Mouse (Mus musculus) olfactory bulb, adult 2 months (tissue): Measurements from ENCODE around the gene Xrcc6. TPM values are rescaled to one million over a fixed set of nuclear protein-coding genes. Genes with fewer than 3 reads are reported as not detected.

Experiments used
- H3K27ac ChIP-seq: fragments of 200-500 bp; 2 replicates; pipeline ENCODE4 v1.5.1; 2012; ENCODE audit warnings: low read depth, low read length; ENCODE audit not compliant: insufficient read depth
- H3K4me1 ChIP-seq: fragments of 200-500 bp; 2 replicates; pipeline ENCODE4 v1.6.1; 2012; ENCODE audit warnings: low read length; ENCODE audit not compliant: control insufficient read depth, insufficient read depth
- H3K4me3 ChIP-seq: fragments of 200-500 bp; 2 replicates; pipeline ENCODE4 v1.5.1; 2012; ENCODE audit warnings: mild to moderate bottlenecking, low read depth, low read length, moderate library complexity; ENCODE audit not compliant: insufficient read depth
- CTCF ChIP-seq: fragments of 200-500 bp; IDR thresholded peaks from 2 replicates; pipeline ENCODE4 v1.5.1; 2012; ENCODE audit warnings: low read depth, mild to moderate bottlenecking, low read length, moderate library complexity; ENCODE audit not compliant: insufficient read depth
- POLR2A ChIP-seq: fragments of 200-500 bp; IDR thresholded peaks from 2 replicates; pipeline ENCODE4 v1.6.1; 2012; ENCODE audit warnings: mild to moderate bottlenecking, low read depth, low read length, moderate library complexity; ENCODE audit not compliant: insufficient read depth
- WGBS: fragments of 180-500 bp; shearing (Covaris S2); methylation state at CpG from one replicate; pipeline ENCODE4 v1.1.7; 2018; 5-methylcytosine and 5-hydroxymethylcytosine counted together
- polyA plus RNA-seq: library from polyadenylated mRNA; stranded (reverse); fragments of >200 nt; gene quantifications from 2 replicates; pipeline ENCODE4 v1.2.4, GENCODE M21; 2012; ENCODE audit warnings: low replicate concordance; ENCODE audit not compliant: missing spikeins, insufficient read depth, insufficient read length

Gene Xrcc6
- polyA plus RNA-seq, 1 experiment, result 1,163 TPM

DNA sequence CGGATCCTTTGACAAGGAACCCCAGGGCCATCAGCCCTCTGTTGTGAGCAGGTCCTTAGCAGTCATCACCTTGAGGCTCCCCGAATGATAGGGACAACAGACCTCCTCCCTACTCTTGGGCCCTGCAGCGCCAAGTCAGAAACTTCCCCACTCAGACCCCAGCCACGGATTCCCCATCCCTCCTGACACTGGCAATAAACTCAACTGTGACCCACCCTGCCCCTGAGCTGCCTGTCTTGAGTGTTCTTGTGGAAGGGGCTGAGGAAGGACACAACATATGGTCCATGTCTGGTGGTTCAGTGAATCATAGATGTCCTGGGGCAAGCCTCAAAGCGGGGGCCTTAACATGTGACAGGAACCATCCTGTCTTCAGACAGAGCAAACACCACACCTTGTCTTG is 36.9 kb upstream of the Xrcc6 start:
- Histone ChIP-seq H3K4me1 (peaks cover 4% of the 10 kb centered on the region; the same call in 1 of the 2 replicates), H3K4me3 (no peak overlapping the region), H3K27ac (no peak overlapping the region)
- WGBS, result 82% methylated on average over 5 of the region's 5 CpGs
- TF ChIP-seq CTCF, result no peak
- TF ChIP-seq POLR2A, result no peak

- Histone ChIP-seq H3K27ac (no peak overlapping the region), H3K4me3 (no peak overlapping the region), H3K4me1 (peaks cover 6% of the 10 kb centered on the region; the same call in 1 of the 2 replicates)
- WGBS, result 80% methylated on average over 9 of the region's 9 CpGs
- TF ChIP-seq CTCF, result no peak
- TF ChIP-seq POLR2A, result no peak
Observed at GRCm38 (mm10) chr15:81951159-81951558, 36.5 kb upstream of the Xrcc6 start.

GRCm38 (mm10) chr15:81952310-81952709 is 35.3 kb upstream of the Xrcc6 start:
- Histone ChIP-seq H3K27ac (no peak overlapping the region), H3K4me3 (no peak overlapping the region), H3K4me1 (peaks cover 12% of the 10 kb centered on the region; the same call in 1 of the 2 replicates)
- TF ChIP-seq POLR2A, result no peak
- TF ChIP-seq CTCF, result no peak
- WGBS, result 80% methylated on average over 4 of the region's 4 CpGs

DNA sequence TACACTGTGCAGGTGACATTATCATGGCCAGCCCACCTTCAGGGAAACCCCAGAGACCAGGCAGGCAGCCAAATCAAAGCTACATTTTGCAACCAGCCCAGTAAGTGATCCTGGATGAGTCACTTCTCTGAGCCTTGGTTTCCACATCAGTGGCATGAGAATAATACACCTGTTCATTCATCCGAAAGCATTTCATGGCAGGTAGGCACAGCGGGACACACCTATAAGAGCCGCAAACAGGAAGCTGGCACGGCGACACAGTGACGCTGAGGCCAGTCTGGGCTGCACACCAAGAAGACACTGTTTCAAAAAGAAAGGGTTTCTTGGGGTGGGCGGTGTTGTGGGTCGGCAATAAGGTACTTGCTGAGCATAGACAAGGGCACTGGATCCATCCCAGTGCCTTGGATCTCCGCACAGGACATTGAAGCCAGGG is 33.5 kb upstream of the Xrcc6 start:
- 70% methylated on average over 9 of the region's 9 CpGs for WGBS
- TF ChIP-seq CTCF (no peak), POLR2A (no peak)
- no peak overlapping the region for H3K27ac ChIP-seq
- peaks cover 12% of the 10 kb centered on the region for H3K4me1 ChIP-seq
- H3K4me3 ChIP-seq, result no peak overlapping the region

DNA sequence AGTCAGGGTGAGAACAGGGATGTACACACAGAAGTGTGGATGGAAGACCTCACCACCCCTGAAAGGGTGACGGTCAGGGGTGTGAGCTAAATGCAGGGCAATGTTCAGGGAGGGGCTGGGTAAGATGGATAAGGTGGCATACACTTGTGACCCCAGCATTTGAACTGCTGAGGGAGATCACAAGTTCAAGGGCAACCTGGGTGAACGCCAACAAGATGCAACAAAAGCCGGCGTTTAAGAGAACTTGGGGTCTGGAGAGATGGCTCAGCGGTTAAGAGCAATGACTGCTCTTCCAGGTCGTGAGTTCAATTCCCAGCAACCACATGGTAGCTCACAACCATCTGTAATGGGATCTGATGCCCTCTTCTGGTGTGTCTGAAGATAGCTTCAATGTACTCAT is 32.9 kb upstream of the Xrcc6 start:
- Histone ChIP-seq H3K27ac (no peak overlapping the region), H3K4me1 (peaks cover 14% of the 10 kb centered on the region), H3K4me3 (no peak overlapping the region)
- WGBS, result 89% methylated on average over 6 of the region's 6 CpGs
- TF ChIP-seq POLR2A (no peak), CTCF (no peak)

GRCm38 (mm10) chr15:81955414-81955813 is 32.2 kb upstream of the Xrcc6 start:
- no peak overlapping the region for H3K27ac ChIP-seq
- TF ChIP-seq CTCF (no peak), POLR2A (no peak)
- 92% methylated on average over 15 of the region's 15 CpGs for WGBS
- H3K4me1 ChIP-seq, result peaks cover 15% of the 10 kb centered on the region
- H3K4me3 ChIP-seq, result no peak overlapping the region

- H3K27ac ChIP-seq, result no peak overlapping the region
- H3K4me1 ChIP-seq, result peaks cover 15% of the 10 kb centered on the region
- H3K4me3 ChIP-seq, result no peak overlapping the region
- no peak for TF ChIP-seq POLR2A
- TF ChIP-seq CTCF, result peak; percentile 98; the same call in 1 of the 2 replicates
- WGBS, result 41% methylated on average over 8 of the region's 8 CpGs
Observed at GRCm38 (mm10) chr15:81956457-81956856, 31.2 kb upstream of the Xrcc6 start.

GRCm38 (mm10) chr15:81957598-81957997 is 30.0 kb upstream of the Xrcc6 start:
- H3K4me3 ChIP-seq, result no peak overlapping the region
- H3K4me1 ChIP-seq, result peaks cover 15% of the 10 kb centered on the region
- TF ChIP-seq CTCF, result no peak
- no peak for TF ChIP-seq POLR2A
- 43% methylated on average over 11 of the region's 11 CpGs for WGBS
- H3K27ac ChIP-seq, result peak overlapping the region; percentile 31; the same call in 1 of the 2 replicates

- H3K27ac ChIP-seq, result no peak overlapping the region
- H3K4me1 ChIP-seq, result peaks cover 15% of the 10 kb centered on the region
- H3K4me3 ChIP-seq, result no peak overlapping the region
- no peak for TF ChIP-seq POLR2A
- no peak for TF ChIP-seq CTCF
- 57% methylated on average over 3 of the region's 3 CpGs for WGBS
Observed at GRCm38 (mm10) chr15:81958906-81959305, 28.7 kb upstream of the Xrcc6 start.

GRCm38 (mm10) chr15:81960171-81961077 is 27.2 kb upstream of the Xrcc6 start, which contains the start of gene Pmm1:
Gene Pmm1 (minus strand): TSS chr15:81960930.
- peaks cover 15% of the 10 kb centered on the region for H3K4me1 ChIP-seq
- H3K4me3 ChIP-seq, result peak within 1 kb of the TSS; percentile 59
- under 1% methylated on average over 77 of the region's 77 CpGs for WGBS
- peak within 1 kb of the TSS; percentile 71 for H3K27ac ChIP-seq
- peak; percentile 81 for TF ChIP-seq POLR2A
- peak; percentile 60 for TF ChIP-seq CTCF
